In the genomic region with DNA sequence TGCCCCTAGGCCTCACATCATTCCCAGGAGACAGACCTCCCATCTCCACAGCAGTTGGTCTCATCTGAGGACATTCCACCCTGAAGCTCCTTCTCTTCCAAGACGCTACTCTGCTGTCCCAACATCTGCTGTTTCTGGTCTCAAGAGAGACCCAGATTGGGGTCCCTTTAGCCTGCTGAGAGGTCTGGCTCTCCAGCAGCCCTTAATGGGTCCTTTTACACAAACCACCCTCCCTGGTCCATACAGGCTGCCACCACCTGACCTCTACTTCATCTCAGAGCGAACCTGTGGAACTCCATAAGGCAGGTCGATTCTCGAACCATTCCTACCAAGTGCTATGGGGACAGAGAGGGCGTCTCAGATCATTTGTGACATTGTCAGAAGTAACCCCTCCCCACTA, we compare ENCODE assay signal across 9 mouse cellular contexts. TPM values are rescaled to one million over a fixed set of nuclear protein-coding genes. Genes with fewer than 3 reads are reported as not detected.
A peak's percentile ranks its signal among the peaks of the same experiment; 100 is the strongest.
DNase-seq lines count a peak whose midpoint lies in the region; ATAC-seq lines count a peak whose summit lies in the region.
"Had no signal": no experiment of that assay in that cellular context is flagged by ENCODE, and none has a peak within 500 bp of the region (broad histone marks: within the 10 kb centered on the region; RNA-seq: fewer than 3 reads in every experiment).

No protein-coding gene starts in this region.

- ATAC-seq in limb, embryonic 13.5 days (ENCODE audit: low FRiP score, low read depth): no peak
- no peak for ATAC-seq in stomach, embryonic 16.5 days (ENCODE audit: insufficient read depth, low FRiP score)

- peak overlapping the region; percentile 66 for H3K4me3 ChIP-seq in limb, embryonic 13.5 days
- H3K4me3 ChIP-seq in stomach, embryonic 16.5 days (replicated peaks; ENCODE audit: low read length): no peak overlapping the region

- H3K27me3 ChIP-seq in limb, embryonic 13.5 days: peaks cover 72% of the 10 kb centered on the region
- peaks cover 27% of the 10 kb centered on the region for H3K27me3 ChIP-seq in stomach, embryonic 16.5 days (ENCODE audit: control insufficient read depth, insufficient read depth, low read length)

- peaks cover 9% of the 10 kb centered on the region for H3K4me1 ChIP-seq in limb, embryonic 13.5 days
- 0 out of 2 replicates have a peak, but pooled peaks cover 2% of the 10 kb centered on the region for H3K4me1 ChIP-seq in stomach, embryonic 16.5 days (ENCODE audit: control insufficient read depth, insufficient read depth, low read length)

- H3K27ac ChIP-seq in limb, embryonic 13.5 days: no peak overlapping the region
- no peak overlapping the region for H3K27ac ChIP-seq in stomach, embryonic 16.5 days (ENCODE audit: low read length)

- peak overlapping the region; percentile 97 for H3K4me2 ChIP-seq in limb, embryonic 13.5 days (replicated peaks)
- peak overlapping the region; percentile 96 for H3K4me2 ChIP-seq in stomach, embryonic 16.5 days (ENCODE audit: low read depth, low read length)

- H3K36me3 ChIP-seq in limb, embryonic 13.5 days: no peaks in the 10 kb centered on the region
- H3K36me3 ChIP-seq in stomach, embryonic 16.5 days (ENCODE audit: control insufficient read depth, insufficient read depth, low read length): no peaks in the 10 kb centered on the region

- DNase-seq in cerebellum, adult 9-10 months: peak; percentile 65
- DNase-seq in cerebellum, adult 8-10 months: no peak
- peak; percentile 32 for DNase-seq in retina, embryonic 14.5 days (ENCODE audit: low spot score)
- DNase-seq in retina, postnatal 1 day: no peak
- no peak for DNase-seq in adrenal gland, postnatal 25 days
- no peak for DNase-seq in thymus, postnatal 4 days
- DNase-seq: gastrocnemius, postnatal 25 days had no signal

- H3K9me3 ChIP-seq in limb, embryonic 13.5 days: no peaks in the 10 kb centered on the region
- no peaks in the 10 kb centered on the region for H3K9me3 ChIP-seq in stomach, embryonic 16.5 days (replicated peaks; ENCODE audit: control insufficient read depth, low read length)

- 35% methylated on average over 5 of the region's 5 CpGs for WGBS in limb, embryonic 13.5 days
- WGBS in stomach, embryonic 16.5 days: 36% methylated on average over 5 of the region's 5 CpGs

- no peak overlapping the region for H3K9ac ChIP-seq in limb, embryonic 13.5 days
- no peak overlapping the region for H3K9ac ChIP-seq in stomach, embryonic 16.5 days (ENCODE audit: low read length)

RNA-seq across cellular contexts. Expression of a gene that starts 0.9 kb away (rescaled TPM):
- polyA plus RNA-seq in limb, embryonic 13.5 days (2015; fragmentation: Nextera tagmentation; extraction: Ambion mirVana): 2.2 and 2.8 TPM in 2 replicates
- 2.6 and 2.8 TPM in 2 replicates for polyA plus RNA-seq in stomach, embryonic 16.5 days (2015; fragmentation: Nextera tagmentation; extraction: Ambion mirVana)
- total RNA-seq in adrenal gland, postnatal 25 days (2021): 35.5 and 40.7 TPM in 2 replicates

RNA-seq across cellular contexts. Expression of a gene that starts 11.1 kb away (rescaled TPM):
- 50.7 and 52.5 TPM in 2 replicates for polyA plus RNA-seq in limb, embryonic 13.5 days (2015; fragmentation: Nextera tagmentation; extraction: Ambion mirVana)
- 25.4 and 28.0 TPM in 2 replicates for polyA plus RNA-seq in stomach, embryonic 16.5 days (2015; fragmentation: Nextera tagmentation; extraction: Ambion mirVana)
- 22.1 and 25.5 TPM in 2 replicates for total RNA-seq in adrenal gland, postnatal 25 days (2021)

RNA-seq across cellular contexts. Expression of a gene that starts 12.6 kb away (rescaled TPM):
- polyA plus RNA-seq in limb, embryonic 13.5 days (2015; fragmentation: Nextera tagmentation; extraction: Ambion mirVana): 2.2 TPM in 1 of 2 replicates, not detected in the other
- polyA plus RNA-seq in stomach, embryonic 16.5 days (2015; fragmentation: Nextera tagmentation; extraction: Ambion mirVana): 1.2 TPM in 1 of 2 replicates, not detected in the other
- not detected in 2 replicates for total RNA-seq in adrenal gland, postnatal 25 days (2021)
- total RNA-seq: gastrocnemius, postnatal 25 days had no signal

RNA-seq across cellular contexts. Expression of a gene that starts 15.3 kb away (rescaled TPM):
- polyA plus RNA-seq in limb, embryonic 13.5 days (2015; fragmentation: Nextera tagmentation; extraction: Ambion mirVana): 65.5 and 73.1 TPM in 2 replicates
- 96.9 and 102 TPM in 2 replicates for polyA plus RNA-seq in stomach, embryonic 16.5 days (2015; fragmentation: Nextera tagmentation; extraction: Ambion mirVana)
- 84.7 and 102 TPM in 2 replicates for total RNA-seq in adrenal gland, postnatal 25 days (2021)

RNA-seq across cellular contexts. Expression of a gene that starts 15.4 kb away (rescaled TPM):
- polyA plus RNA-seq in limb, embryonic 13.5 days (2015; fragmentation: Nextera tagmentation; extraction: Ambion mirVana): 25.2 and 27.7 TPM in 2 replicates
- 24.7 and 28.6 TPM in 2 replicates for polyA plus RNA-seq in stomach, embryonic 16.5 days (2015; fragmentation: Nextera tagmentation; extraction: Ambion mirVana)
- total RNA-seq in adrenal gland, postnatal 25 days (2021): 24.9 and 25.4 TPM in 2 replicates

Comparison
In these comparisons a context has a peak if more than half of its experiments do, and no peak if none do; other contexts are left out.
1. DNase-seq: peak in cerebellum, adult 9-10 months (single experiment) and retina, embryonic 14.5 days (single experiment); none in cerebellum, adult 8-10 months (single experiment), retina, postnatal 1 day (single experiment), adrenal gland, postnatal 25 days (single experiment) and thymus, postnatal 4 days (single experiment).